Mouse (Mus musculus) liver, embryonic 13.5 days (tissue): ENCODE results near the gene Kank2. TPM values are rescaled to one million over a fixed set of nuclear protein-coding genes. Genes with fewer than 3 reads are reported as not detected.
A peak's percentile ranks its signal among the peaks of the same experiment; 100 is the strongest.

ENCODE experiments used
- ATAC-seq: fragments of 200-750 bp; cut with Nextera tagmentation; 2 replicates; pipeline ENCODE4 v1.8.0; 2017; ENCODE audit warnings: low read depth, mild to moderate bottlenecking, moderate number of reproducible peaks, moderate library complexity
- DNase-seq: peaks from one replicate; pipeline ENCODE4 v3.0.0; 2022
- H3K27ac ChIP-seq: fragments of 300-500 bp; sonication (generic); 2 replicates; pipeline ENCODE4 v1.5.1; 2015; ENCODE audit warnings: moderate library complexity, mild to moderate bottlenecking, inconsistent platforms
- H3K27me3 ChIP-seq: fragments of 300-500 bp; sonication (generic); 2 replicates; pipeline ENCODE4 v1.6.1; 2015; ENCODE audit warnings: mild to moderate bottlenecking, inconsistent platforms
- H3K36me3 ChIP-seq: fragments of 300-500 bp; sonication (generic); 2 replicates; pipeline ENCODE4 v1.6.1; 2015; ENCODE audit warnings: mild to moderate bottlenecking, inconsistent platforms
- H3K4me1 ChIP-seq: fragments of 300-500 bp; sonication (generic); replicated peaks from 2 replicates; pipeline ENCODE4 v1.6.1; 2015; ENCODE audit warnings: inconsistent platforms
- H3K4me2 ChIP-seq: fragments of 300-500 bp; sonication (generic); 2 replicates; pipeline ENCODE4 v1.6.1; 2015; ENCODE audit warnings: inconsistent platforms, mild to moderate bottlenecking, moderate library complexity
- H3K4me3 ChIP-seq: fragments of 300-500 bp; sonication (generic); replicated peaks from 2 replicates; pipeline ENCODE4 v1.5.1; 2015; ENCODE audit warnings: mild to moderate bottlenecking, inconsistent platforms
- H3K9ac ChIP-seq: fragments of 300-500 bp; sonication (generic); 2 replicates; pipeline ENCODE4 v1.6.1; 2015; ENCODE audit warnings: mild to moderate bottlenecking, inconsistent platforms
- H3K9me3 ChIP-seq: fragments of 300-500 bp; sonication (generic); replicated peaks from 2 replicates; pipeline ENCODE4 v1.6.1; 2016; ENCODE audit warnings: inconsistent platforms
- WGBS: fragments of 180-500 bp; shearing (Covaris S2); methylation state at CpG from one replicate; pipeline ENCODE4 v1.1.7; 2015; ENCODE audit not compliant: insufficient replicate concordance; 5-methylcytosine and 5-hydroxymethylcytosine counted together
- polyA plus RNA-seq: library from polyadenylated mRNA; unstranded; fragments of >200 nt; fragmentation: Nextera tagmentation; extraction: Ambion mirVana; gene quantifications from 2 replicates; pipeline ENCODE4 v1.2.1, GENCODE M21; 2015

Gene Kank2
- polyA plus RNA-seq, result 2.6 and 3.4 TPM in 2 replicates

- H3K36me3 ChIP-seq, result peaks cover 22% of the 10 kb centered on the region
- DNase-seq (peak; percentile 72), ATAC-seq (peak; percentile 76)
- no peaks in the 10 kb centered on the region for H3K9me3 ChIP-seq
- H3K9ac ChIP-seq, result peak within 1 kb of the TSS; percentile 65
- H3K27ac ChIP-seq, result peak within 1 kb of the TSS; percentile 60
- peak within 1 kb of the TSS; percentile 67 for H3K4me3 ChIP-seq
- peak within 1 kb of the TSS; percentile 77 for H3K4me2 ChIP-seq
- under 1% methylated on average over 52 of the region's 52 CpGs for WGBS
- peaks cover 37% of the 10 kb centered on the region for H3K4me1 ChIP-seq
- peaks cover 13% of the 10 kb centered on the region; the same call in 1 of the 2 replicates for H3K27me3 ChIP-seq
Measured at GRCm38 (mm10) chr9:21798345-21799009, at the start of gene Kank2. TSS of gene Kank2 (minus strand) at chr9:21798744.

GRCm38 (mm10) chr9:21847926-21848325, 49.4 kb upstream of the Kank2 start:
- H3K4me2 ChIP-seq, result no peak overlapping the region

GRCm38 (mm10) chr9:21847425-21847824, 48.9 kb upstream of the Kank2 start:
- H3K27me3 ChIP-seq, result no peaks in the 10 kb centered on the region
- H3K4me3 ChIP-seq, result no peak overlapping the region
- peak overlapping the region; percentile 67 for H3K27ac ChIP-seq
- no peak overlapping the region for H3K9ac ChIP-seq
- no peak for ATAC-seq
- WGBS, result 24% methylated on average over 3 of the region's 3 CpGs
- H3K4me1 ChIP-seq, result peaks cover 65% of the 10 kb centered on the region
- H3K9me3 ChIP-seq, result no peaks in the 10 kb centered on the region
- H3K4me2 ChIP-seq, result peak overlapping the region; percentile 36; the same call in 1 of the 2 replicates
- no peak for DNase-seq
- no peaks in the 10 kb centered on the region for H3K36me3 ChIP-seq

More at GRCm38 (mm10) chr9:21847926-21848325, 49.4 kb upstream of the Kank2 start:
- DNase-seq (no peak), ATAC-seq (no peak)
- H3K9ac ChIP-seq, result no peak overlapping the region
- no peak overlapping the region for H3K4me3 ChIP-seq
- H3K27ac ChIP-seq, result peak overlapping the region; percentile 67
- H3K9me3 ChIP-seq, result no peaks in the 10 kb centered on the region
- H3K36me3 ChIP-seq, result no peaks in the 10 kb centered on the region
- H3K27me3 ChIP-seq, result no peaks in the 10 kb centered on the region
- 39% methylated on average over 10 of the region's 10 CpGs for WGBS
- peaks cover 66% of the 10 kb centered on the region for H3K4me1 ChIP-seq

DNA sequence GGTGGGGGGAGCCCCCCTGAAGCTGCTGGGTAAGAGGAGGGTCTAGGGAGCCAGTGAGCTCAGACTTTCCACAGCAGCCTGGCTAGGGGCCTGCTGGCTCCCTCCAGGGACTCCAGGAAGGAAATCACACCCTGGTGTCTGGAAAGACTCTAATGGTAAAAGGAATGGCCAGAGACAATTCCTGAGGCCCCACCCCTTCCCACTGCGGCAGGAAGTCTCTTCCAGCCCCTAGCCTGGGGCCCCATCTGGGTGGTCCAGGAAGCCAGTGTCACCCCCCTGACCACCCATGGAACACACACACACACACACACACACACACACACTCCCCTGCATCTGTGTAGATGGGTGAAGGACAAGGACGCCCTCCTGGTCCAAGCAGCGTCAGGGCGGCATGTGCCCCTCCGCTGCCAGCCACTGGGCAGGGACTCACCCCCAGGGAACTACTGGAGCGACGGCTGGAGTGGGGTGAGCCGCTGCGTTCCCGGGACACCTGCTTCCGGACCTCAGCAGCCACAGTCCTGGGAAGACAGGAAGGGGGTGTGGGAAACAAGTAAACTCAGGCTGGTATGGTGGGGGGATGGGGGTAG, 48.3 kb upstream of the Kank2 start:
- Histone ChIP-seq H3K9me3 (no peaks in the 10 kb centered on the region), H3K4me3 (no peak overlapping the region), H3K4me1 (peaks cover 60% of the 10 kb centered on the region), H3K27ac (peak overlapping the region; percentile 67), H3K9ac (no peak overlapping the region), H3K4me2 (peak overlapping the region; percentile 36), H3K27me3 (no peaks in the 10 kb centered on the region), H3K36me3 (no peaks in the 10 kb centered on the region)
- DNase-seq, result no peak
- 23% methylated on average over 11 of the region's 11 CpGs for WGBS
- peak; percentile 32 for ATAC-seq

DNA sequence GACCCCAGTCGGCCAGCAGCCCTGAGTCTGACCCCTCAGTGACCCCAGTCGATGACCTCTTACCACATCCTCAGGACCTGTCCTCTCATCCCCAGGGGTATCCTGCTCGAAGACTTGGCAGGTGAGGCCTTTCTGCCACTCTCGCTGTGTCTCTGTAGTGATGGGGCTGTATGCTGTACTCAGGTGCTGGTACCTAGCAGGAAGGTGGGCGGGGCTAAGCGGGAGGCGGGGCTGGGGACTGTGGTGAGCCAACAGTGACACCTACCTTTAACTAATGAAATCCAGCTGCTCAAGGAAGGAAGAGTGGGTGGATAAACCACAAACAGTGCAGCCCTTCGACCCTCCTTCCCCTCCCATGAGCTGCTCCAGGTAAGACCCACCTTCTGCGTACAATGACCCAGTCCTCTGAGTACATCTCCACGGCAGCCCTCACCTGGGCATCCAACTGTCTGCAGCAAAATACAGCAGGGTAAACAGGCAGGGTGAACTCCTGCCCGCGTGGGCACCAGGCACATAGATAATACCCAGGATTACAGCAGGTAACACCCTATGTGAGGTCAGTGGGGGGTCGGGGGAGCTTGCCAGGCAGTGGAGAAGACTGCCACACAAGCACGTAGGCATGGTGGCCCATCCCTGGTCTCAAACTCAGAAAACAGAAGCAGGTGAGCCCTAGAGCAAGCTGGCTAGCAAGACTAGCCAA, 47.0 kb upstream of the Kank2 start:
- Histone ChIP-seq H3K4me2 (no peak overlapping the region), H3K4me3 (no peak overlapping the region), H3K9ac (no peak overlapping the region), H3K4me1 (peaks cover 49% of the 10 kb centered on the region), H3K27me3 (no peaks in the 10 kb centered on the region), H3K27ac (no peak overlapping the region), H3K9me3 (no peaks in the 10 kb centered on the region), H3K36me3 (no peaks in the 10 kb centered on the region)
- no peak for DNase-seq
- no peak for ATAC-seq
- 44% methylated on average over 14 of the region's 14 CpGs for WGBS

GRCm38 (mm10) chr9:21843086-21843485, 44.5 kb upstream of the Kank2 start:
- Histone ChIP-seq H3K9me3 (no peaks in the 10 kb centered on the region), H3K9ac (no peak overlapping the region), H3K27me3 (no peaks in the 10 kb centered on the region), H3K4me3 (no peak overlapping the region), H3K4me2 (no peak overlapping the region), H3K36me3 (peaks cover 6% of the 10 kb centered on the region; the same call in 1 of the 2 replicates), H3K4me1 (peaks cover 37% of the 10 kb centered on the region), H3K27ac (0 out of 2 replicates have a peak overlapping the region, but pooled peaks have one; percentile 18)
- WGBS, result 62% methylated on average over 6 of the region's 6 CpGs
- no peak for ATAC-seq
- DNase-seq, result no peak

DNA sequence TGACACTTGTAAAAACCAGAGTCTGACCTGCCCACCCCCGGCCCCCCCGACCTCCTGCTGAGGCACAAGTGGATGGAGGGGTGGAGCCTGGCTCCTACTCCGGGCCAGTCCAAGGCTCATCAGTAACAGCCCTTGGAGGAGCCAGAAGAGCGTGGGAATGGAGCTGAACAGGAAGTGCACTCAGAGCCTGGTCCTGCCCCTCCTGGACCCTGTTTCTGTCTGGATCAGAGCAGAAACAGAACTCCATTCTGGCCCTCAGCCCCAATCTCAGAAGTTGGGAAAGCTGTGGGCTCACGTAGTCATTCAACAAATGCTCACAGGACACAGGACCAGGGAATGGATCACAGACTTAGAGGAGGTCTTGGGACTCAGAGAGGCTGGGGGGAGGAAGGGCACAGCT, 43.8 kb upstream of the Kank2 start:
- no peak for DNase-seq
- Histone ChIP-seq H3K9me3 (no peaks in the 10 kb centered on the region), H3K27ac (peak overlapping the region; percentile 18; the same call in 1 of the 2 replicates), H3K4me1 (peaks cover 30% of the 10 kb centered on the region), H3K9ac (no peak overlapping the region), H3K27me3 (no peaks in the 10 kb centered on the region), H3K4me2 (no peak overlapping the region), H3K36me3 (peaks cover 12% of the 10 kb centered on the region; the same call in 1 of the 2 replicates), H3K4me3 (no peak overlapping the region)
- no peak for ATAC-seq
- WGBS, result 40% methylated on average over 5 of the region's 5 CpGs

DNA sequence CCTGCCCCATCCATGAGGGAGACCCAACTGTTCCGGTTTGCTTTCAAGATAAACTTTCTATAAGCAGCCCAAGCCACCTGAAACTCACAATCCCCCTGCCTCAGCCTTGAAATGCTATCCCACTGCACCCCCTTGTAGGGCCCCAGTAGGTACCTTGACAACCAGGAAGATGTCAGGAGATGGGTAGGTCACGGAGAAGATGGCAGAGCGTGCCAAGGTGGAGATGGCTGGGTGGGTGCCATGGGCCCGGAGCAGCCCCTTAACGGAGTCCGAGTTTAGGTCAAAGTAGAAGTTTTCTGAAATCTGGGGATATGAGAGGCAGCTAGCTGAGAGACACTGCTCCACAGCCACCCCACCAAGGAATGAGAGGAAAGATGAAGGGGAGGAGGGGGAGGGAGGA, 42.8 kb upstream of the Kank2 start:
- Histone ChIP-seq H3K27me3 (no peaks in the 10 kb centered on the region), H3K27ac (no peak overlapping the region), H3K4me2 (no peak overlapping the region), H3K36me3 (peaks cover 20% of the 10 kb centered on the region; the same call in 1 of the 2 replicates), H3K4me1 (peaks cover 30% of the 10 kb centered on the region), H3K9ac (no peak overlapping the region), H3K4me3 (no peak overlapping the region), H3K9me3 (no peaks in the 10 kb centered on the region)
- DNase-seq (no peak), ATAC-seq (no peak)
- 80% methylated on average over 6 of the region's 6 CpGs for WGBS

- H3K9ac ChIP-seq, result no peak overlapping the region
- H3K36me3 ChIP-seq, result peaks cover 20% of the 10 kb centered on the region; the same call in 1 of the 2 replicates
- no peaks in the 10 kb centered on the region for H3K27me3 ChIP-seq
- H3K9me3 ChIP-seq, result no peaks in the 10 kb centered on the region
- DNase-seq (peak; percentile 17), ATAC-seq (no peak)
- no peak overlapping the region for H3K4me2 ChIP-seq
- H3K4me1 ChIP-seq, result peaks cover 21% of the 10 kb centered on the region
- no peak overlapping the region for H3K4me3 ChIP-seq
- 42% methylated on average over 8 of the region's 8 CpGs for WGBS
- no peak overlapping the region for H3K27ac ChIP-seq
Measured at GRCm38 (mm10) chr9:21840115-21840787, 41.7 kb upstream of the Kank2 start.

DNA sequence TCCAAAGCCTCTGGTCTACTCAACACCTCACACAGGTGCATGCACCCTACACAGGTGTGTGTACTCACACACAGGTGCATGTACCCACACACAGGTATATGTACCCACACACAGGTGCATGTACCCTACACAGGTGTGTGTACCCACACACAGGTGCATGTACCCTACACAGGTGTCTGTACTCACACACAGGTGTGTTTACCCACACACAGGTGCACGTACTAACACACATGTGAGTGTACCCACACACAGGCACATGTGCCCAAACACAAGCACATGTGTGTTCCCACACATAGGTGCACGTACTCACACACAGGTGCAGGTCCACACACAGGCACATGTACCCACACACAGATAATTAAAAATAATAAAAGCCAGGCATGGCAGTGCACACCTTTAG, 39.1 kb upstream of the Kank2 start:
- H3K27me3 ChIP-seq, result no peaks in the 10 kb centered on the region
- no peak overlapping the region for H3K9ac ChIP-seq
- no peak for ATAC-seq
- H3K9me3 ChIP-seq, result no peaks in the 10 kb centered on the region
- peaks cover 20% of the 10 kb centered on the region; the same call in 1 of the 2 replicates for H3K36me3 ChIP-seq
- no peak overlapping the region for H3K4me2 ChIP-seq
- DNase-seq, result no peak
- H3K4me1 ChIP-seq, result peaks cover 17% of the 10 kb centered on the region
- WGBS, result 72% methylated on average over 2 of the region's 2 CpGs
- H3K27ac ChIP-seq, result no peak overlapping the region
- no peak overlapping the region for H3K4me3 ChIP-seq
